Mouse (Mus musculus) neural tube, embryonic 12.5 days (tissue): Measurements from ENCODE around the gene Kdm1b. TPM values are rescaled to one million over a fixed set of nuclear protein-coding genes. Genes with fewer than 3 reads are reported as not detected.

Experiments
- ATAC-seq: fragments of 200-750 bp; cut with Nextera tagmentation; 2 replicates; pipeline ENCODE4 v1.8.0; 2017; ENCODE audit warnings: low read depth, mild to moderate bottlenecking, moderate TSS enrichment, moderate library complexity; ENCODE audit not compliant: low FRiP score
- H3K27ac ChIP-seq: fragments of 300-500 bp; sonication (generic); 2 replicates; pipeline ENCODE4 v1.5.1; 2016
- H3K27me3 ChIP-seq: fragments of 300-500 bp; sonication (generic); replicated peaks from 2 replicates; pipeline ENCODE4 v1.6.1; 2016; ENCODE audit warnings: mild to moderate bottlenecking
- H3K36me3 ChIP-seq: fragments of 300-500 bp; sonication (generic); 2 replicates; pipeline ENCODE4 v1.6.1; 2016; ENCODE audit warnings: mild to moderate bottlenecking
- H3K4me1 ChIP-seq: fragments of 300-500 bp; sonication (generic); 2 replicates; pipeline ENCODE4 v1.6.1; 2016
- H3K4me2 ChIP-seq: fragments of 300-500 bp; sonication (generic); replicated peaks from 2 replicates; pipeline ENCODE4 v1.6.1; 2016; ENCODE audit warnings: mild to moderate bottlenecking
- H3K4me3 ChIP-seq: fragments of 300-500 bp; sonication (generic); 2 replicates; pipeline ENCODE4 v1.5.1; 2016
- H3K9ac ChIP-seq: fragments of 300-500 bp; sonication (generic); 2 replicates; pipeline ENCODE4 v1.6.1; 2016; ENCODE audit warnings: mild to moderate bottlenecking
- H3K9me3 ChIP-seq: fragments of 300-500 bp; sonication (generic); 2 replicates; pipeline ENCODE4 v1.6.1; 2016; ENCODE audit warnings: mild to moderate bottlenecking
- WGBS: fragments of 180-500 bp; shearing (Covaris S2); methylation state at CpG from one replicate; pipeline ENCODE4 v1.1.7; 2016; 5-methylcytosine and 5-hydroxymethylcytosine counted together
- polyA plus RNA-seq: library from polyadenylated mRNA; unstranded; fragments of >200 nt; fragmentation: Nextera tagmentation; extraction: Ambion mirVana; gene quantifications from 2 replicates; pipeline ENCODE4 v1.2.1, GENCODE M21; 2016

Kdm1b gene
- polyA plus RNA-seq, 1 experiment from 2014 or later = 17.9 TPM

DNA sequence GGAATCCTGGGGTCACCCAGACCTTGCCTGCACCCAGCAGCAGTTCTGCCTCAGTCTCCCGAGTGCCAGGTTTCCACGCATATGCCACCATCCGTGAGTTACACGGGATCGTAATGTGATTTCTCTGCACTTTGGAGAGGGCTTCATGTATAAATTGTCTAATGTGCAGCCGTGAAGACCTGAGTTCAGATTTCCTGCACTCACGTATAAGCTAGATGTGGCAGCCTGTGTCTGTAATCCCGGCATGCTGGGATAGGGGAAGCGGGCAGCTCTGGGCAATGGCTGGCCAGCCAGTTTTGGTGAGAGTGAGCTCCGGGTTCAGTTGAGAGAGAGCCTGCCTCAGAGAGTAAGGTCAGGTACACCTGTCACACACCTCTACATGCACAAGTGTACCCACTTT is 23.2 kb downstream of the Kdm1b start:
- H3K4me3 ChIP-seq = no peak overlapping the region
- 96% methylated on average over 10 of the region's 10 CpGs for WGBS
- H3K9me3 ChIP-seq = no peaks in the 10 kb centered on the region
- H3K27ac ChIP-seq = no peak overlapping the region
- H3K4me2 ChIP-seq = no peak overlapping the region
- peaks cover 50% of the 10 kb centered on the region for H3K36me3 ChIP-seq
- H3K27me3 ChIP-seq = no peaks in the 10 kb centered on the region
- ATAC-seq = no peak
- H3K4me1 ChIP-seq = no peaks in the 10 kb centered on the region
- H3K9ac ChIP-seq = no peak overlapping the region

DNA sequence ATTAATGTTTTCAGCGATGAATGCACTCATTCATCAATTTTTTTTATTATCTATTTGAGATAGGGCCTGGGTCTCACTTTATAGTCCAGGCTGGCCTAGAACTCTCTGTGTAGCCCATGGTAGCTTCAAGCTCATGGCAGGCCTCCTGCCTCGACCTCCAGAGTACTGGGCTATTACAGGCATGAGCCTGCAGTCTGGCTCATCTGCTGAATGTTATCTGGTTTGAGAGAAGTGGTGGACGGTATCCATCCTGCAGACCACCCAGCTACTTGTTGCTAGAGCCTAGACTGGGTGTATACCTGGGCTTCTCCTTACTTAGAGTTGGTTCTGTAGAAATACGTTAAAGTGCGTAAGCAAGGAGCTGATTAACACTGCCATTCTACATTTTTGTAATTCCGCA is 23.7 kb downstream of the Kdm1b start:
- WGBS = 91% methylated on average over 6 of the region's 6 CpGs
- H3K36me3 ChIP-seq = peaks cover 54% of the 10 kb centered on the region

GRCm38 (mm10) chr13:47070329-47071080 is 27.2 kb downstream of the Kdm1b start:
- no peak overlapping the region for H3K9ac ChIP-seq
- WGBS = 79% methylated on average over 15 of the region's 15 CpGs
- no peaks in the 10 kb centered on the region for H3K27me3 ChIP-seq
- H3K9me3 ChIP-seq = no peaks in the 10 kb centered on the region
- no peak overlapping the region for H3K4me3 ChIP-seq
- peaks cover 64% of the 10 kb centered on the region for H3K36me3 ChIP-seq
- no peak overlapping the region for H3K27ac ChIP-seq
- no peaks in the 10 kb centered on the region for H3K4me1 ChIP-seq
- no peak overlapping the region for H3K4me2 ChIP-seq
- no peak for ATAC-seq

More for the DNA sequence above, 23.7 kb downstream of the Kdm1b start:
- H3K4me1 ChIP-seq = no peaks in the 10 kb centered on the region
- H3K27ac ChIP-seq = no peak overlapping the region
- H3K9me3 ChIP-seq = no peaks in the 10 kb centered on the region
- no peak for ATAC-seq
- no peak overlapping the region for H3K4me3 ChIP-seq
- H3K9ac ChIP-seq = no peak overlapping the region
- no peak overlapping the region for H3K4me2 ChIP-seq
- H3K27me3 ChIP-seq = no peaks in the 10 kb centered on the region

DNA sequence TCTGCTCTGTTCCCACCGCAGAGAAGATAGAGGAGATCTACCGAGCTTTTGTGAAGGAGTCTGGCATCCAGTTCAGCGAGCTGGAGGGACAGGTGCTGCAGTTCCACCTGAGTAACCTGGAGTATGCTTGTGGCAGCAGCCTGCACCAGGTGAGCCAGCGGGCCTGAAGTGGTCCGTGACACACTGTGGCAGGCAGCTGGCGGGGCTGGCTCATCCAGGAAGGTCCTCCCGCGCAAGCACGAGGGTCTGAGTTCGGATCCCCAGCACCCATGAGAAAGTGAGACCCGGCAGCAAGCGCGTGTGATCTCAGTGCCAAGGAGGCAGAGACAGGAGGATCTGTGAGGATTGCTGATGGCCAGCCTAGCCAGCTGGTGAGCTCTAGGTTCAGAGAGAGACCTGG is 28.6 kb downstream of the Kdm1b start:
- H3K36me3 ChIP-seq = peaks cover 60% of the 10 kb centered on the region
- no peaks in the 10 kb centered on the region for H3K27me3 ChIP-seq
- no peak overlapping the region for H3K27ac ChIP-seq
- ATAC-seq = no peak
- no peak overlapping the region for H3K4me2 ChIP-seq
- 97% methylated on average over 13 of the region's 13 CpGs for WGBS
- H3K4me1 ChIP-seq = no peaks in the 10 kb centered on the region
- no peaks in the 10 kb centered on the region for H3K9me3 ChIP-seq
- no peak overlapping the region for H3K4me3 ChIP-seq
- H3K9ac ChIP-seq = no peak overlapping the region

- Histone ChIP-seq H3K4me1 (no peaks in the 10 kb centered on the region), H3K27me3 (no peaks in the 10 kb centered on the region), H3K27ac (no peak overlapping the region), H3K4me2 (no peak overlapping the region), H3K36me3 (peaks cover 56% of the 10 kb centered on the region), H3K9me3 (no peaks in the 10 kb centered on the region), H3K9ac (no peak overlapping the region), H3K4me3 (no peak overlapping the region)
- no peak for ATAC-seq
- 93% methylated on average over 5 of the region's 5 CpGs for WGBS
Observed at GRCm38 (mm10) chr13:47072484-47072883, 29.2 kb downstream of the Kdm1b start.

- H3K4me1 ChIP-seq = no peaks in the 10 kb centered on the region
- H3K27ac ChIP-seq = no peak overlapping the region
- 84% methylated on average over 5 of the region's 5 CpGs for WGBS
- no peaks in the 10 kb centered on the region for H3K27me3 ChIP-seq
- H3K9ac ChIP-seq = no peak overlapping the region
- H3K4me2 ChIP-seq = no peak overlapping the region
- H3K4me3 ChIP-seq = no peak overlapping the region
- no peaks in the 10 kb centered on the region for H3K9me3 ChIP-seq
- peaks cover 71% of the 10 kb centered on the region for H3K36me3 ChIP-seq
- ATAC-seq = no peak
Observed at GRCm38 (mm10) chr13:47076156-47076555, 32.9 kb downstream of the Kdm1b start.

DNA sequence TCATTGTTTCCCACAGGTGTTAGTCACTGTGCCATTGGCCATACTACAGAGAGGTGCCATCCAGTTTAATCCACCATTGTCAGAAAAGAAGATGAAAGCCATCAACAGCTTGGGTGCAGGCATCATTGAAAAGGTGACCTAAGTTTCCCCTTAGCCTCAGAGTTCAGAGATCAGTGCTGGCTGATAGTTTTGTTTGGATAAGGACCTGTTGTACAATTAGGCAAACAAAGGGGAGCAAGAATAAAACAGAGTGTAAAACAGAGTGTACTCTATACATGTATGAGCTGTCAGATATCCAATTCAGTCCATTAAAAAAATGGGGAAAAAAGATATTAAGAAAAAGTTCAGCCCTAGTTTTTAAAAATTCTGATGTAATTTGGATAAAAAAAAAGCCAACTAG is 34.1 kb downstream of the Kdm1b start:
- no peak overlapping the region for H3K4me2 ChIP-seq
- no peaks in the 10 kb centered on the region for H3K27me3 ChIP-seq
- no peak overlapping the region for H3K9ac ChIP-seq
- H3K27ac ChIP-seq = no peak overlapping the region
- H3K4me1 ChIP-seq = no peaks in the 10 kb centered on the region
- H3K36me3 ChIP-seq = peaks cover 71% of the 10 kb centered on the region
- H3K9me3 ChIP-seq = no peaks in the 10 kb centered on the region
- H3K4me3 ChIP-seq = no peak overlapping the region
- no peak for ATAC-seq

DNA sequence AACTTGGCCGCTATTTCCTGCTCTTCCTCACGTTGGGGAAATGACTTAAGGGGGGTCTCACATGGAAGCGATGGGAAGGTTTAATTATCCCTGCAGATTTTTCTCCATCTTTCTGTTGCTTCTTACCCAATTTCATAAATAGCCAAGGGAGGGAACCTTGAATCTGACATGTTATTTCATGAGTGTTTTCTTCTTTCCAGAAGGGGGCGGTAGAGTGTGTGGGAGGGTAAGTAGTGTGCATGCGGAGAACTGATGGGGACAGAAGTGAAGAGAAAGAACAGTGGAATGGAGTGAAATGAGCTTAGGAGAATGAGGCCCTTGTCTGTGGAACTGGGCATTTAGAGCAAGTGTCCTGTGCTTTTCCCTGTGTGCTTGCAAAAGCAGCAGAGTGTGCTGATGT is 35.5 kb downstream of the Kdm1b start:
- Histone ChIP-seq H3K4me3 (no peak overlapping the region), H3K36me3 (peaks cover 63% of the 10 kb centered on the region), H3K4me1 (no peaks in the 10 kb centered on the region), H3K4me2 (no peak overlapping the region), H3K27me3 (no peaks in the 10 kb centered on the region), H3K27ac (no peak overlapping the region), H3K9me3 (no peaks in the 10 kb centered on the region), H3K9ac (no peak overlapping the region)
- no peak for ATAC-seq
- 74% methylated on average over 5 of the region's 5 CpGs for whole genome bisulfite sequencing

DNA sequence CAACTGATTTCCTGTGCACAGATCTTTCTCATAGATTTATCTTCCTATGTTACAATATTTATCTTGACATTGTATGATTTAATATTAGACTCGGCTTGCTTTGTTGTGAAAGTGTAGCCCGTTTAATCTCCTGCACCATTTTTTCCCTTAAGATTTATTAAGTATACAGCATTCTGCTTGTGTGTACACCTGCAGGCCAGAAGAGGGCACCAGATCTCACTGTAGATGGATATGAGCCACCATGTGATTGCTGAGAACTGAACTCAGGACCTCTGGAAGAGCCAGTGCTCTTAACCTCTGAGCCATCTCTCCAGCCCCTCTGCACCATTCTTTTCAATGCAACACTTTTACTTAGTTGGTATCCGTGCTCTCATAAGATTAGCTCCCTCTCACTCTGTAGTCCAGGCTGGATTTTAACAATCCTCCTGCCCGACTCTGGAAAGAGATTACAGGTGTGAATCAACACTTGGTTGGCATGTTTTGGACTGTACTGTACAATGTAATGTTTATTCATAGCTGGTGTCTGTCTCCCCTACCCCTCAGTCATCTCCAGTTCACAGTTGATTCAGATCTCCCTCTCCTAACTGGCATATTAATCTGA is 37.7 kb downstream of the Kdm1b start:
- Histone ChIP-seq H3K9me3 (no peaks in the 10 kb centered on the region), H3K27ac (no peak overlapping the region), H3K4me1 (no peaks in the 10 kb centered on the region), H3K36me3 (peaks cover 57% of the 10 kb centered on the region), H3K27me3 (no peaks in the 10 kb centered on the region), H3K4me2 (no peak overlapping the region), H3K9ac (no peak overlapping the region), H3K4me3 (no peak overlapping the region)
- 90% methylated on average over 4 of the region's 4 CpGs for WGBS
- ATAC-seq = no peak

DNA sequence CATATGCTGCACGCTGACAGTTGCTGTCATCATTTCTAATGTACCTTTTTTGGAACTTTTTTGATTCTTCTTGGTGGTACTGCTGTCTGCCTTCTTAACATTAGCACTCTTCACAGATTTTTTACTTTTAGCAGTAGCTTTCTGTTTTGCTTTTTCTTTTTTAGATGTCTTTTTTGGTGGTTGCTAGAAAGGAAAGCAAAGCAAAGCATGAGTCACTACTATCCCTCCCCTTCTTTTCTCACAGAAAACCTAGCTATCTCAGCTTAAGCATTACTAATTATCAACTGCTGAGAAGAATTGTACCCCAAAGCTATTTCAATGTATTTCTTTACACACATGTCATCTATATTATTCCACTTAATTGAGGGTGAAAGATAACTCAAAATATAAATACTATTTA is 45.1 kb downstream of the Kdm1b start:
- no peak overlapping the region for H3K4me3 ChIP-seq
- H3K36me3 ChIP-seq = peaks cover 36% of the 10 kb centered on the region
- H3K9me3 ChIP-seq = no peaks in the 10 kb centered on the region
- 94% methylated on average over 1 of the region's 1 CpGs for WGBS
- ATAC-seq = no peak
- H3K27ac ChIP-seq = no peak overlapping the region
- H3K4me1 ChIP-seq = no peaks in the 10 kb centered on the region
- no peaks in the 10 kb centered on the region for H3K27me3 ChIP-seq
- no peak overlapping the region for H3K4me2 ChIP-seq
- H3K9ac ChIP-seq = no peak overlapping the region

DNA sequence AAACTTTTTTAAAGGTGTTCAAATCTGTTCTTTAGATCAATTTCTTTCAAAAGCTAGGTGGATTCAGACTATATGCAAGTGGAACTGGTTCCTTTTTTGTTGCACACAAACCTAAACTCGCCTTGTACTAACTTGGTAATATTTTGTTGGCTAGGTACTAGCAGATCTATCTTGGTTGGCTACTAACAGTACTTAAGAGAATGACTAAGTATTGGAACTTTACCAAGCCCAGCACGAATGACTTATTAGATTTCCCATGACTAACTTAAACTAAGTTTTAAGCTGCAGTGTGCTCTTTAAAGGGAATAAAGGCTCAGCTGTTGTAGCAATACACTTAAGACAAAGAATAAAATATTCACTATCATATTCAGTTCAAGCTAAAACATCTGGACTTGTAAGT is 46.0 kb downstream of the Kdm1b start:
- ATAC-seq = no peak
- Histone ChIP-seq H3K4me1 (no peaks in the 10 kb centered on the region), H3K4me2 (no peak overlapping the region), H3K27ac (no peak overlapping the region), H3K36me3 (peaks cover 42% of the 10 kb centered on the region), H3K27me3 (no peaks in the 10 kb centered on the region), H3K4me3 (no peak overlapping the region), H3K9me3 (no peaks in the 10 kb centered on the region), H3K9ac (no peak overlapping the region)
- 89% methylated on average over 2 of the region's 2 CpGs for WGBS

DNA sequence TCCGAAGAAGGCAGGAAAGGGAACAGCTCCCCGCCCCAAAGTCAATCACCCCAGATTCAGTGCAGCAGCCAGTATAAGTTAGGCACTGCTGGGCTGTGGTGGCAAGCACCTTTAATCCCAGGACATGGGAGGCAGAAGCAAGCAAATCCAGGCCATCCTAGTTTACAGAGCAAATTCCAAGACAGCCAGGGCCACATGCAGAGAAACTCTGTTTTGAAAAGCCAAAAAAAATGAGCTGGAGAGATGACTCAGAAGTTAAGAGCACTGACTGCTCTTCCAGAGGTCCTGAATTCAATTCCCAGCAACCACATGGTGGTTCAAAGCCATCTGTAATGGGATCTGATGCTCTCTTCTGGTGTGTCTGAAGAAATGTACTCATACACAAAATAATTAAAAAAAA is 50.5 kb downstream of the Kdm1b start:
- no peak overlapping the region for H3K4me2 ChIP-seq
- peaks cover 54% of the 10 kb centered on the region for H3K36me3 ChIP-seq
- WGBS = 87% methylated on average over 2 of the region's 2 CpGs
- no peaks in the 10 kb centered on the region for H3K4me1 ChIP-seq
- no peaks in the 10 kb centered on the region for H3K9me3 ChIP-seq
- H3K27ac ChIP-seq = no peak overlapping the region
- H3K9ac ChIP-seq = no peak overlapping the region
- H3K27me3 ChIP-seq = no peaks in the 10 kb centered on the region
- H3K4me3 ChIP-seq = no peak overlapping the region
- no peak for ATAC-seq

DNA sequence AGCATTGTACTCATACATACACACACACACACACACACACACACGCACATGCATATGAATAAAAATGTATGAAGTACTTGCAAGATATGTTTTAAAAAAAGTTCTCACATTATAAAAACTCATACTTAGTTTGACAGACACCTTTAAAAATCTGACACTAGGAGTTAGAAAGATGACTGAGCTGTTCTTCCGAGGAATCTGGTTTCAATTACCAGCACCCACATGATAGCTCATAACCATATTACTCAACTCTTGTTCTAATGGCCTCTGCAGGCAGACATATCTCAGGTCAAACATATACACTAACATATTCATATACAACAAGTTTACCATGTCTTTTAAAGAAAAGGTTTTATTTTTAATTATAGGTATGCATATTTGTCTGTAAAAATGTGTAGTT is 53.3 kb downstream of the Kdm1b start:
- Histone ChIP-seq H3K9me3 (no peaks in the 10 kb centered on the region), H3K9ac (no peak overlapping the region), H3K4me1 (no peaks in the 10 kb centered on the region), H3K27ac (no peak overlapping the region), H3K27me3 (no peaks in the 10 kb centered on the region), H3K4me3 (no peak overlapping the region), H3K4me2 (no peak overlapping the region), H3K36me3 (peaks cover 55% of the 10 kb centered on the region)
- ATAC-seq = no peak
- whole genome bisulfite sequencing = 89% methylated on average over 2 of the region's 2 CpGs
